Mouse (Mus musculus): ENCODE measurements around the gene Fgd4.

DNA sequence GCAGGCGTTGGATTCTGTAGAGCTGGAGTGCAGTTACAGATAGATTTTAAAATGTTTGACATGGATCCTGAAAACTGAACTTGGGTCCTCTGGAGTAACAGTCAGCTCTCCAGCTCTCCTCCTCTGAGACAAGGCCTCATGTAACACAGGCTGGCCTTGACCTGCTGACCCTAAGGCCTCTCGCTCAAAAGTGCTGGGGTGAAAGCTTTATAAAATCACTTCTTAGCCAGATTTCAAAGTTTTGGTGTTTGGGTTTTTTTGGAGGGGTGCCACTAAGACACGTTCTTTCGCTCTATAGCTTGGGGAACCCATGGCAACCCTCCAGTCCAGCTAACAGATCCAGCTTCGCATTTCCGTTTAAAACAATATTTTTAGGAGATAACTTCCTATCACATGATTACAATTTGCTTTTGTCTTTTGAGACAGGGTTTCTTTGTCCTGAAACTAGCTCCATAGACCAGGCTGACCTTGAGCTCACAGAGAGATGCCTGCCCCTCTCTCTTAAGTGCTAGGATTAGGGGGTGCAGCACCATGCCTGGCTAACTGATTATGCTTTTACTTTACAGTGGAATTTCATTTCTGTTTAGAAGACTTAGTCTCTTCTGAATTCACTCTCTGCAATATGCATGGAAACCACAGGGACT is 74.1 kb downstream of the Fgd4 start:
- no peak for TF ChIP-seq CTCF (IDR thresholded peaks at IDR 0.05; ENCODE audit: control insufficient read depth, insufficient read depth, insufficient read length)
- no peak for TF ChIP-seq USF1 (IDR thresholded peaks at IDR 0.05; ENCODE audit: low read depth)
- TF ChIP-seq MAX (IDR thresholded peaks at IDR 0.05): no peak
- TF ChIP-seq CEBPB (IDR thresholded peaks at IDR 0.05; ENCODE audit: low read depth): no peak
- TF ChIP-seq MYOG (IDR thresholded peaks at IDR 0.05; ENCODE audit: control insufficient read depth, extremely low read depth, insufficient read length): no peak
- TF ChIP-seq MYOD1 (IDR thresholded peaks at IDR 0.05; ENCODE audit: control insufficient read depth, insufficient read length, low read depth): no peak
- TF ChIP-seq FOSL1 (IDR thresholded peaks at IDR 0.05; ENCODE audit: insufficient read depth, low read length, poor library complexity, severe bottlenecking): no peak

Measured in C2C12 (cell line).